Mouse (Mus musculus) MEL (cell line): Measurements from ENCODE around the gene Tmub2. TPM values are rescaled to one million over a fixed set of nuclear protein-coding genes. Genes with fewer than 3 reads are reported as not detected.

ENCODE experiments used
- DNase-seq: peaks from one replicate; pipeline ENCODE4 v3.0.0; 2011; ENCODE audit warnings: low read depth, low spot score
- H3K27ac ChIP-seq: 2 replicates; pipeline ENCODE4 v1.5.1; 2012; ENCODE audit warnings: low read depth, mild to moderate bottlenecking, control low read depth, low read length, moderate library complexity; ENCODE audit not compliant: control insufficient read depth
- H3K27me3 ChIP-seq, 2 experiments: fragments of 150-350 bp in 1 of 2; sonication (generic) in 1 of 2; 2 replicates each; pipeline ENCODE4 v1.6.1; 2012; ENCODE audit warnings: low read length in 2 of 2, mild to moderate bottlenecking in 2 of 2, improper control_type of control experiment in 1 of 2, moderate library complexity in 1 of 2; ENCODE audit not compliant: insufficient read depth in 2 of 2, control insufficient read depth in 1 of 2
- H3K36me3 ChIP-seq, 2 experiments: 2 replicates each; pipeline ENCODE4 v1.6.1; 2012 to 2014; ENCODE audit warnings: low read length in 2 of 2, improper control_type of control experiment in 1 of 2, inconsistent platforms in 1 of 2, mild to moderate bottlenecking in 1 of 2; ENCODE audit not compliant: insufficient read depth in 2 of 2, control insufficient read depth in 1 of 2
- H3K4me1 ChIP-seq, 2 experiments: fragments of 150-350 bp in 1 of 2; sonication (generic) in 1 of 2; 2 replicates each; pipeline ENCODE4 v1.6.1; 2012; ENCODE audit warnings: low read length in 2 of 2, improper control_type of control experiment in 1 of 2, mild to moderate bottlenecking in 1 of 2; ENCODE audit not compliant: insufficient read depth in 2 of 2, control insufficient read depth in 1 of 2
- H3K4me3 ChIP-seq, 2 experiments: fragments of 150-350 bp in 1 of 2; sonication (generic) in 1 of 2; 2 replicates each; pipeline ENCODE4 v1.5.1; 2012; ENCODE audit warnings: low read depth in 2 of 2, low read length in 2 of 2, mild to moderate bottlenecking in 2 of 2, moderate library complexity in 2 of 2, control low read depth in 1 of 2, improper control_type of control experiment in 1 of 2; ENCODE audit not compliant: control insufficient read depth in 1 of 2, insufficient read depth in 1 of 2
- H3K79me2 ChIP-seq: 2 replicates; pipeline ENCODE4 v1.6.1; 2012; ENCODE audit warnings: mild to moderate bottlenecking, low read length, moderate library complexity; ENCODE audit not compliant: control insufficient read depth, poor library complexity, insufficient read depth
- H3K9ac ChIP-seq: 2 replicates; pipeline ENCODE4 v1.6.1; 2012; ENCODE audit warnings: low read depth, mild to moderate bottlenecking, control low read depth, low read length, moderate library complexity; ENCODE audit not compliant: control insufficient read depth, poor library complexity, severe bottlenecking
- H3K9me3 ChIP-seq: fragments of 150-350 bp; sonication (generic); replicated peaks from 2 replicates; pipeline ENCODE4 v1.6.1; 2012; ENCODE audit warnings: mild to moderate bottlenecking, low read length, improper control_type of control experiment, moderate library complexity; ENCODE audit not compliant: insufficient read depth
- CHD1 ChIP-seq: IDR thresholded peaks from 2 replicates; pipeline ENCODE4 v1.6.1; 2012; ENCODE audit warnings: low read depth, mild to moderate bottlenecking, inconsistent platforms, low read length, improper control_type of control experiment
- CTCF ChIP-seq, 3 experiments: IDR thresholded peaks in 2 of 3; conservative IDR thresholded peaks in 1 of 3; 2 replicates each; pipeline ENCODE4 v1.5.1; 2011 to 2012; ENCODE audit warnings: low read length in 3 of 3, low read depth in 2 of 3, mild to moderate bottlenecking in 2 of 3, improper control_type of control experiment in 1 of 3, inconsistent platforms in 1 of 3, mixed read lengths in 1 of 3, moderate library complexity in 1 of 3; ENCODE audit not compliant: control insufficient read depth in 1 of 3, insufficient read depth in 1 of 3, poor library complexity in 1 of 3, severe bottlenecking in 1 of 3
- ELF1 ChIP-seq: IDR thresholded peaks from 2 replicates; pipeline ENCODE4 v1.6.1; 2014; ENCODE audit warnings: low read depth, mild to moderate bottlenecking, inconsistent platforms, low read length, improper control_type of control experiment, moderate library complexity
- EP300 ChIP-seq, 2 experiments: IDR thresholded peaks; 2 replicates each; pipeline ENCODE4 v1.6.1; 2011; ENCODE audit warnings: improper control_type of control experiment in 2 of 2, low read length in 2 of 2, low read depth in 1 of 2, mild to moderate bottlenecking in 1 of 2
- GABPA ChIP-seq: IDR thresholded peaks from 2 replicates; pipeline ENCODE4 v1.6.1; 2012; ENCODE audit warnings: low read depth, mild to moderate bottlenecking, inconsistent platforms, low read length, improper control_type of control experiment, moderate library complexity
- GATA1 ChIP-seq: IDR thresholded peaks from 2 replicates; pipeline ENCODE4 v1.6.1; 2011; ENCODE audit warnings: low read depth, low read length, improper control_type of control experiment
- JUND ChIP-seq: IDR thresholded peaks from 2 replicates; pipeline ENCODE4 v1.6.1; 2011; ENCODE audit warnings: low read depth, mild to moderate bottlenecking, improper control_type of control experiment, low read length
- MAFK ChIP-seq: IDR thresholded peaks from 2 replicates; pipeline ENCODE4 v1.6.1; 2011; ENCODE audit warnings: low read depth, mild to moderate bottlenecking, low read length, improper control_type of control experiment, borderline replicate concordance
- MAX ChIP-seq: IDR thresholded peaks from 2 replicates; pipeline ENCODE4 v1.6.1; 2011; ENCODE audit warnings: low read length, improper control_type of control experiment
- MEF2A ChIP-seq: IDR thresholded peaks from 2 replicates; pipeline ENCODE4 v1.6.1; 2014; ENCODE audit warnings: low read depth, mild to moderate bottlenecking, inconsistent platforms, low read length, improper control_type of control experiment; ENCODE audit not compliant: poor library complexity, insufficient replicate concordance, severe bottlenecking; ENCODE audit errors: extremely low read depth
- POLR2A ChIP-seq, 2 experiments: IDR thresholded peaks; 2 replicates each; pipeline ENCODE4 v1.6.1; 2011 to 2012; ENCODE audit warnings: low read length in 2 of 2, mild to moderate bottlenecking in 2 of 2, control low read depth in 1 of 2, improper control_type of control experiment in 1 of 2, low read depth in 1 of 2, moderate library complexity in 1 of 2; ENCODE audit not compliant: control insufficient read depth in 1 of 2, insufficient read depth in 1 of 2, poor library complexity in 1 of 2
- POLR2AphosphoS2 ChIP-seq: IDR thresholded peaks from 2 replicates; pipeline ENCODE4 v1.6.1; 2011; ENCODE audit warnings: low read length, improper control_type of control experiment
- POLR2AphosphoS5 ChIP-seq: IDR thresholded peaks from 2 replicates; pipeline ENCODE4 v1.6.1; 2012; ENCODE audit warnings: low read depth, borderline replicate concordance, mild to moderate bottlenecking, inconsistent platforms, low read length, moderate library complexity, mixed read lengths
- SMC3 ChIP-seq: IDR thresholded peaks from 2 replicates; pipeline ENCODE4 v1.6.1; 2011; ENCODE audit warnings: low read depth, low read length, improper control_type of control experiment
- USF1 ChIP-seq: IDR thresholded peaks from 2 replicates; pipeline ENCODE4 v1.6.1; 2014; ENCODE audit warnings: low read depth, mild to moderate bottlenecking, inconsistent platforms, low read length, improper control_type of control experiment, moderate library complexity
- USF2 ChIP-seq, 2 experiments: IDR thresholded peaks; 2 replicates each; pipeline ENCODE4 v1.6.1; 2011 to 2012; ENCODE audit warnings: improper control_type of control experiment in 2 of 2, low read length in 2 of 2, borderline replicate concordance in 1 of 2, inconsistent platforms in 1 of 2, low read depth in 1 of 2, mild to moderate bottlenecking in 1 of 2; ENCODE audit not compliant: insufficient read depth in 1 of 2
- polyA plus RNA-seq, 2 experiments: library from polyadenylated mRNA; stranded (reverse) in 1 of 2; unstranded in 1 of 2; fragments of >175 nt in 1 of 2; fragments of >200 nt in 1 of 2; gene quantifications; 2 replicates each; pipeline versions ENCODE4 v1.2.1 to v1.2.4; 2012; ENCODE audit warnings: low replicate concordance in 2 of 2, low read depth in 1 of 2; ENCODE audit not compliant: insufficient read length in 2 of 2, insufficient read depth in 1 of 2, missing spikeins in 1 of 2
- total RNA-seq: library from RNA; depleted of rRNA; stranded (reverse); fragments of 300-350 nt; gene quantifications from 2 replicates; pipeline ENCODE4 v1.2.3, GENCODE M21; 2012

Tmub2 gene
- total and polyA plus RNA-seq, 3 experiments, result 29.3 to 40.5 TPM; not detected in 1

DNA sequence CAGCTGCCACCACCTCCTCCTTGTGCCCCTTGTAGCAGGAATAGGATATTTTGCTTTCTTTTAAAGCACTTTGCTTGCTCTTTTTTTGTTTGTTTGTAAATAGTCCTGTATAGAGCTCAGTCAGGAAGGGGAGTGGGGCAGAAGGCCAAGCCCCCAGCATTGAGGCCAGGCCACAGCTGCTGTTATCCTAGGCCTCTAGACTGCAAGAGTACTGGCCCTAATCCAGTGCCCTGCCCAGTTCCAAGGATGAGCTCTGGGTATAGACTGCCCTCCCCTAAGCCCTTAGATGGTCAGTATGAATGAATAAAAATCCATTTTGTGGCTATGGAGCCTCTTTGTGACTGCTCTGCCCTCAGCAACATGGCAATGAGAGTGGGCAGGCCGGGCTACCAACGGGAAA, 4.2 kb downstream of the Tmub2 start:
- H3K9ac ChIP-seq, result no peak overlapping the region

DNA sequence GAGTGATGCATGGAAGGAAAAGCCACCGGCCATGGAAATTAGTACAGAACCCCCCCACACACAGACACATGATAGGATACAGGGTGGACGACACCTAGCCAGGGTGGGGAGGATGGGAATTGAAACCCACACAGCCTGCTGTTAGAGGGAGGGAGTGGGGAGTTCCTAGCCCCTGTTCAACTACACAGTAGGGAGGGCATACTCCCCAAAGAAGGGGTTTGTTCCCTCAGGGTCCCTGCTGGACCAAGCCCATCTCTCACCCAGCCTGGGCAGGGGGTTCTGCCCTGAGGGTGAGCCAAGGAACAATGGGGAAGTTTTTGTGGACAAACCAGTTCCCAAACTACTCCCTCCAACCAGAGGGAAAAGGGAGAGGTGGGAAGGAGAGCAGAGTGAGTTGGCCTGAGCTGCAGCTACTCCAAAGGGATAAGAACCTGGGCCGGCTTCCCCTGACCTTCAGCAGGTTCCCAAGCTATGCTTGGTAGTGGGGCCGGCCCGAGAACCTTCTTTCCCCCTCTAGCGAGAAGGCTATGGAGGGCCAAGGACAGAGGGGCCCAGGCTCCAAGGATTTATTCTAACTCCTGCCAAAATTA, 4.9 kb downstream of the Tmub2 start:
- H3K36me3 ChIP-seq, result peaks cover 2 to 4% of the 10 kb centered on the region in 2 experiments; a peak in 3 of 4 replicates
- no peak overlapping the region for H3K4me3 ChIP-seq
- TF ChIP-seq ELF1, result no peak
- peak in 1 of 2 experiments; percentile 26; a peak in 1 of 4 replicates for TF ChIP-seq POLR2A (IDR thresholded peaks at IDR 0.05; ENCODE audit: control insufficient read depth in 1 of 2, insufficient read depth in 1 of 2, low read depth in 1 of 2, low read length in 2 of 2, poor library complexity in 1 of 2)
- 0 out of 4 replicates have a peak, but pooled peaks cover 0 to 2% of the 10 kb centered on the region in 2 experiments for H3K4me1 ChIP-seq
- no peak for DNase-seq
- peaks cover 12% of the 10 kb centered on the region for H3K79me2 ChIP-seq
- no peak overlapping the region for H3K9ac ChIP-seq
- H3K9me3 ChIP-seq, result no peaks in the 10 kb centered on the region
- no peak overlapping the region for H3K27ac ChIP-seq
- no peaks in the 10 kb centered on the region for H3K27me3 ChIP-seq

More for the DNA sequence above, 4.2 kb downstream of the Tmub2 start:
- H3K79me2 ChIP-seq, result peaks cover 9% of the 10 kb centered on the region
- peaks cover 2 to 6% of the 10 kb centered on the region in 2 experiments; a peak in 3 of 4 replicates for H3K36me3 ChIP-seq
- H3K27ac ChIP-seq, result no peak overlapping the region
- H3K4me1 ChIP-seq, result peaks cover 0 to 3% of the 10 kb centered on the region in 2 experiments; a peak in 2 of 4 replicates
- H3K27me3 ChIP-seq, result no peaks in the 10 kb centered on the region
- no peaks in the 10 kb centered on the region for H3K9me3 ChIP-seq
- H3K4me3 ChIP-seq, result no peak overlapping the region
- TF ChIP-seq JUND, result no peak
- no peak for TF ChIP-seq POLR2AphosphoS2
- TF ChIP-seq GATA1, result no peak
- no peak for TF ChIP-seq CTCF (IDR thresholded peaks at IDR 0.05 in 2 of 3, conservative IDR thresholded peaks at IDR 0.05 in 1 of 3; ENCODE audit: control insufficient read depth in 1 of 3, insufficient read depth in 1 of 3, low read depth in 2 of 3, low read length in 3 of 3, poor library complexity in 1 of 3, severe bottlenecking in 1 of 3)
- no peak for TF ChIP-seq MAFK
- no peak for TF ChIP-seq USF2 (IDR thresholded peaks at IDR 0.05; ENCODE audit: borderline replicate concordance in 1 of 2, insufficient read depth in 1 of 2, low read depth in 1 of 2, low read length in 2 of 2)
- TF ChIP-seq USF1, result no peak
- TF ChIP-seq SMC3, result no peak
- TF ChIP-seq GABPA, result no peak
- no peak for TF ChIP-seq MEF2A
- TF ChIP-seq MAX, result no peak
- no peak for TF ChIP-seq CHD1
- TF ChIP-seq EP300 (IDR thresholded peaks at IDR 0.05; ENCODE audit: low read depth in 1 of 2, low read length in 2 of 2), result no peak
- TF ChIP-seq POLR2AphosphoS5, result no peak
- DNase-seq, result no peak
